Mouse (Mus musculus): Measurements from ENCODE around the gene Prmt9.
A peak's percentile ranks its signal among the peaks of the same experiment; 100 is the strongest.

Prmt9 gene

GRCm38 (mm10) chr8:77534358-77534992, 14.7 kb upstream of the Prmt9 start:
- DNase-seq: no peak

- peak; percentile 41 for DNase-seq
Measured at GRCm38 (mm10) chr8:77535026-77535595, 14.1 kb upstream of the Prmt9 start.

- no peak for DNase-seq
Measured at GRCm38 (mm10) chr8:77536821-77537220, 12.4 kb upstream of the Prmt9 start.

GRCm38 (mm10) chr8:77538256-77538655, 10.9 kb upstream of the Prmt9 start:
- no peak for DNase-seq

- DNase-seq: no peak
Measured at GRCm38 (mm10) chr8:77543152-77543777, 5.9 kb upstream of the Prmt9 start.

GRCm38 (mm10) chr8:77544428-77544827, 4.8 kb upstream of the Prmt9 start:
- DNase-seq: no peak

- no peak for DNase-seq
Measured at GRCm38 (mm10) chr8:77545616-77546015, 3.6 kb upstream of the Prmt9 start.

- peak; percentile 60 for DNase-seq
Measured at GRCm38 (mm10) chr8:77549881-77550580, 834 bp downstream of the Prmt9 start.

GRCm38 (mm10) chr8:77552491-77552890, 3.3 kb downstream of the Prmt9 start:
- DNase-seq: no peak

GRCm38 (mm10) chr8:77561441-77561840, 12.2 kb downstream of the Prmt9 start:
- DNase-seq: no peak

GRCm38 (mm10) chr8:77574229-77574628, 25.0 kb downstream of the Prmt9 start:
- peak; percentile 7 for DNase-seq

GRCm38 (mm10) chr8:77577674-77578073, 28.5 kb downstream of the Prmt9 start:
- DNase-seq: no peak

- no peak for DNase-seq
Measured at GRCm38 (mm10) chr8:77584174-77584573, 35.0 kb downstream of the Prmt9 start.

GRCm38 (mm10) chr8:77609621-77610020, 60.4 kb downstream of the Prmt9 start:
- DNase-seq: no peak

GRCm38 (mm10) chr8:77610374-77610969, 61.3 kb downstream of the Prmt9 start, which contains the start of gene Tmem184c:
Tmem184c (minus strand) TSS chr8:77610698.
- peak; percentile 96 for DNase-seq

GRCm38 (mm10) chr8:77617916-77618315, 68.7 kb downstream of the Prmt9 start:
- peak; percentile 58 for DNase-seq

GRCm38 (mm10) chr8:77623677-77624209, 74.5 kb downstream of the Prmt9 start:
- DNase-seq: no peak

- peak; percentile 92 for DNase-seq
Measured at GRCm38 (mm10) chr8:77629858-77630537, 80.8 kb downstream of the Prmt9 start.

- DNase-seq: peak; percentile 50
Measured at GRCm38 (mm10) chr8:77630691-77631090, 81.5 kb downstream of the Prmt9 start.

All from embryo, embryonic 11 days (tissue).